In genomic region chr5:115534290-115534731, GRCm38 (mm10) we compare ENCODE assay signal across 8 mouse cellular contexts. TPM values are rescaled to one million over a fixed set of nuclear protein-coding genes. Genes with fewer than 3 reads are reported as not detected.
DNase-seq lines count a peak whose midpoint lies in the region; ATAC-seq and TF ChIP-seq lines count a peak whose summit lies in the region.

No protein-coding gene starts in this region.

- H3K27me3 ChIP-seq in forebrain, embryonic 12.5 days, result no peaks in the 10 kb centered on the region
- H3K27me3 ChIP-seq in forebrain, embryonic 16.5 days (replicated peaks; ENCODE audit: control insufficient read depth, insufficient read depth, low read length), result no peaks in the 10 kb centered on the region
- H3K27me3 ChIP-seq in hindbrain, embryonic 12.5 days, result no peaks in the 10 kb centered on the region

- intact Hi-C loops in left cerebral cortex, adult 2 months (cut with DNase I), result no loop called here

- H3K4me2 ChIP-seq in forebrain, embryonic 12.5 days, result no peak overlapping the region
- H3K4me2 ChIP-seq in forebrain, embryonic 16.5 days (ENCODE audit: low read length), result no peak overlapping the region
- no peak overlapping the region for H3K4me2 ChIP-seq in hindbrain, embryonic 12.5 days (replicated peaks)

- H3K4me1 ChIP-seq in forebrain, embryonic 12.5 days, result peaks cover 50% of the 10 kb centered on the region
- H3K4me1 ChIP-seq in forebrain, embryonic 16.5 days (replicated peaks; ENCODE audit: control insufficient read depth, insufficient read depth, low read length), result peaks cover 41% of the 10 kb centered on the region
- peaks cover 61% of the 10 kb centered on the region for H3K4me1 ChIP-seq in hindbrain, embryonic 12.5 days

- ATAC-seq in forebrain, embryonic 12.5 days (ENCODE audit: low FRiP score), result no peak
- no peak for ATAC-seq in forebrain, embryonic 16.5 days
- no peak for ATAC-seq in hindbrain, embryonic 12.5 days (ENCODE audit: low FRiP score)

- H3K9ac ChIP-seq in forebrain, embryonic 12.5 days, result no peak overlapping the region; the same call in 1 of the 2 replicates
- H3K9ac ChIP-seq in forebrain, embryonic 16.5 days (replicated peaks; ENCODE audit: low read depth, low read length), result no peak overlapping the region
- no peak overlapping the region for H3K9ac ChIP-seq in hindbrain, embryonic 12.5 days

- 18% methylated on average over 16 of the region's 16 CpGs for WGBS in forebrain, embryonic 12.5 days
- WGBS in forebrain, embryonic 16.5 days, result 20% methylated on average over 16 of the region's 16 CpGs
- 29% methylated on average over 16 of the region's 16 CpGs for WGBS in hindbrain, embryonic 12.5 days

- no peaks in the 10 kb centered on the region for H3K36me3 ChIP-seq in forebrain, embryonic 12.5 days (replicated peaks)
- no peaks in the 10 kb centered on the region for H3K36me3 ChIP-seq in forebrain, embryonic 16.5 days (ENCODE audit: control insufficient read depth, insufficient read depth)
- no peaks in the 10 kb centered on the region for H3K36me3 ChIP-seq in hindbrain, embryonic 12.5 days

- 0 out of 2 replicates have a peak overlapping the region, but pooled peaks have one; percentile 6 for H3K27ac ChIP-seq in forebrain, embryonic 12.5 days
- no peak overlapping the region for H3K27ac ChIP-seq in forebrain, embryonic 16.5 days (ENCODE audit: low read length)
- no peak overlapping the region; the same call in 1 of the 2 replicates for H3K27ac ChIP-seq in left cerebral cortex, adult 2 months
- no peak overlapping the region for H3K27ac ChIP-seq in hindbrain, embryonic 12.5 days

- DNase-seq in NIH3T3 (ENCODE audit: low read depth), result peak; percentile 73
- DNase-seq in heart, adult 8-10 months (ENCODE audit: low spot score), result peak; percentile 74
- peak; percentile 69 for DNase-seq in kidney, postnatal 10 days
- no peak for DNase-seq in left cerebral cortex, adult 2 months (ENCODE audit: extremely low spot score in 1 of 2, low spot score in 2 of 2)
- no peak for DNase-seq in spleen, postnatal 10 days (ENCODE audit: low spot score in 2 of 2)

- no peaks in the 10 kb centered on the region for H3K9me3 ChIP-seq in forebrain, embryonic 12.5 days
- no peaks in the 10 kb centered on the region for H3K9me3 ChIP-seq in forebrain, embryonic 16.5 days (ENCODE audit: control insufficient read depth, low read length)
- H3K9me3 ChIP-seq in hindbrain, embryonic 12.5 days (replicated peaks), result no peaks in the 10 kb centered on the region

- H3K4me3 ChIP-seq in forebrain, embryonic 12.5 days (replicated peaks), result no peak overlapping the region
- H3K4me3 ChIP-seq in forebrain, embryonic 16.5 days (replicated peaks; ENCODE audit: low read length), result no peak overlapping the region
- H3K4me3 ChIP-seq in left cerebral cortex, adult 2 months, result no peak overlapping the region
- no peak overlapping the region for H3K4me3 ChIP-seq in hindbrain, embryonic 12.5 days

- no peak for TF ChIP-seq CTCF in left cerebral cortex, adult 2 months (IDR thresholded peaks at IDR 0.05)

RNA-seq across cellular contexts. Expression of gene Rplp0, which starts 25.0 kb away (rescaled TPM):
- polyA plus RNA-seq in forebrain, embryonic 12.5 days (2016; fragmentation: Nextera tagmentation; extraction: Ambion mirVana), result 860 and 944 TPM in 2 replicates
- 944 and 986 TPM in 2 replicates for polyA plus RNA-seq in forebrain, embryonic 16.5 days (2015; fragmentation: Nextera tagmentation; extraction: Ambion mirVana)
- total RNA-seq in heart, adult 8-10 months (2022), result 100 to 1,000 TPM; 591 to 710 (median 629) TPM
- 100 to 1,000 TPM; 183 to 187 TPM for total RNA-seq in left cerebral cortex, adult 2 months (2021)
- polyA plus RNA-seq in hindbrain, embryonic 12.5 days (2016; fragmentation: Nextera tagmentation; extraction: Ambion mirVana), result 819 and 900 TPM in 2 replicates

RNA-seq across cellular contexts. Expression of gene Pxn, which starts 27.8 kb away (rescaled TPM):
- polyA plus RNA-seq in forebrain, embryonic 12.5 days (2016; fragmentation: Nextera tagmentation; extraction: Ambion mirVana), result 24.6 and 25.3 TPM in 2 replicates
- 20.6 and 22.5 TPM in 2 replicates for polyA plus RNA-seq in forebrain, embryonic 16.5 days (2015; fragmentation: Nextera tagmentation; extraction: Ambion mirVana)
- 10 to 100 TPM; 31.2 to 43.4 (median 34.1) TPM for total RNA-seq in heart, adult 8-10 months (2022)
- total RNA-seq in left cerebral cortex, adult 2 months (2021), result 10 to 100 TPM; 22.8 to 25.7 TPM
- 34.0 and 39.2 TPM in 2 replicates for polyA plus RNA-seq in hindbrain, embryonic 12.5 days (2016; fragmentation: Nextera tagmentation; extraction: Ambion mirVana)

RNA-seq across cellular contexts. Expression of gene Gcn1l1, which starts 30.7 kb away (rescaled TPM):
- polyA plus RNA-seq in forebrain, embryonic 12.5 days (2016; fragmentation: Nextera tagmentation; extraction: Ambion mirVana), result 60.4 and 67.4 TPM in 2 replicates
- 44.7 and 53.6 TPM in 2 replicates for polyA plus RNA-seq in forebrain, embryonic 16.5 days (2015; fragmentation: Nextera tagmentation; extraction: Ambion mirVana)
- 10 to 100 TPM; 35.7 to 41.6 (median 39.3) TPM for total RNA-seq in heart, adult 8-10 months (2022)
- total RNA-seq in left cerebral cortex, adult 2 months (2021), result 10 to 100 TPM; 70.7 to 73.2 TPM
- 57.6 and 62.5 TPM in 2 replicates for polyA plus RNA-seq in hindbrain, embryonic 12.5 days (2016; fragmentation: Nextera tagmentation; extraction: Ambion mirVana)

RNA-seq across cellular contexts. Expression of gene Sirt4, which starts 49.8 kb away (rescaled TPM):
- 20.0 and 23.2 TPM in 2 replicates for polyA plus RNA-seq in forebrain, embryonic 12.5 days (2016; fragmentation: Nextera tagmentation; extraction: Ambion mirVana)
- 32.7 and 37.6 TPM in 2 replicates for polyA plus RNA-seq in forebrain, embryonic 16.5 days (2015; fragmentation: Nextera tagmentation; extraction: Ambion mirVana)
- 10 to 100 TPM; 17.9 to 21.4 (median 19.6) TPM for total RNA-seq in heart, adult 8-10 months (2022)
- 10 to 100 TPM; 40.7 to 43.5 TPM for total RNA-seq in left cerebral cortex, adult 2 months (2021)
- 23.1 and 24.7 TPM in 2 replicates for polyA plus RNA-seq in hindbrain, embryonic 12.5 days (2016; fragmentation: Nextera tagmentation; extraction: Ambion mirVana)

Comparison
In these comparisons a context has a peak if more than half of its experiments do, and no peak if none do; other contexts are left out.
1. DNase-seq: peak in NIH3T3 (single experiment), heart, adult 8-10 months (single experiment) and kidney, postnatal 10 days (single experiment); none in left cerebral cortex, adult 2 months (0 of 2) and spleen, postnatal 10 days (0 of 2).